Mouse (Mus musculus): ENCODE results near the gene Glis1.

The Glis1 gene

DNA sequence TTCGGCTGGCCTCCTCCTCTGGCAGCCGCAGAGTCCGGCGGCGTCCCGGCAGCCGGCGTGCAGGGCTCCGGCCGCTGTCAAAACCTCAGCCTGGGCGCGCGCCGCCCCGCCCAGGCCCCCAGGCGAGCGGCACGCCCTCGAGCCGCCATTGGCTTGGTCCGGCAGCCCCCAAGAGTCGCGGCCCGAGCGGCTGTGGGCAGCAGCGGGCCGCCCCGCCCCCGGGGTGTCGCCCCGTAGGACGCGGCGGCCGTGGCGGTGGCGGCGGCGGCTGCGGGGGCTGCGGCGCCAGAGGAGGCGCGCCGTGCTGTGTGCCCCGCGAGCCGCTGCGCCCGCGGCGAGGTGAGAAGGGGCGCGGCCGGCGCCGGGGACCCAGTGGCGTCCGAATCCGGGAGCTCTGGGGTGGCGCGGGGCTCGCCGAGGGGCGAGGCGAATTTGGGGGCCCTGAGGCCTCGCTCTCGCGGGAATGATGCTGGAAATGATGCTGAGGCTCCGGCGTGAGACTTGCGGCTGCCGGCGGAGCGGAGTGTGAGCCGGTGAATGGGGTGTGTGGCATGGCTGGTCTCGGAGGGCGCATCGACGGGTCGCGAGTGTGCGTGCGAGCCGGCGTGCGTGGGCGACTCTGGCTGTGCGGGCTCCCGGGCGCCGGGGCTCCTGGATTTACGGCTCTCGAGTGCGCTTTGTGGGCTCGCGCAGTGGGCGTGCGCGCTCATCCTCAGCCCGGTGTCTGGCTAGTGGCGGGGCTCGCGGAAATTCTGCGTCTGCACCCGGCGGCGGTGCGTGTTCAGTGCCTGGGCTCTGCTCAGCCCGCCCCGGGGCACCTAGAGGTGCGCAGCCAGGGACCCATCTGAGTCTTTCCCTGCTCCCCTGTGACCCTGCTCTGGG, at the start of gene Glis1:
Gene Glis1, plus strand, starts transcription at position 236 of the 882 bp plus-strand sequence.
- DNase-seq = no peak

DNA sequence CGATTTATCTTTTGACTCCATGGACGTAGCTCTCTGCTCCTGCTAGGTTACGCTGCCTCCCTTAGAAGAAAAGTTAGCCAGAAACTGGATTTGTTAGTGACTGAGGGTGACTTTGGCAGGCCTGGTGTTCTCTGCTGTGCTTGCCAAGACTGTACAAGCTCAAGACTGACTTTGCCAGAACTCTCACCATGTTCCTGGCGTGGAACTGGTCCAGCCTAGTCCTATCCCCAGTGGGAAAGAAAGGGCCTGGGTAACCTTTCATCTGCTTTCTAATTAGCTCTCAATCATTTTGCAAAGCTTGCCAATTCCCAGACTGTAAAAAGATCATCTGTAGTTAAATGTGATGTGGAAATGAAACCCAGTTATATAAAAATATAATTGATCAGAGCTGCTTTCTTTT, 47.4 kb upstream of the Glis1 start:
- peak; percentile 21 for DNase-seq

DNA sequence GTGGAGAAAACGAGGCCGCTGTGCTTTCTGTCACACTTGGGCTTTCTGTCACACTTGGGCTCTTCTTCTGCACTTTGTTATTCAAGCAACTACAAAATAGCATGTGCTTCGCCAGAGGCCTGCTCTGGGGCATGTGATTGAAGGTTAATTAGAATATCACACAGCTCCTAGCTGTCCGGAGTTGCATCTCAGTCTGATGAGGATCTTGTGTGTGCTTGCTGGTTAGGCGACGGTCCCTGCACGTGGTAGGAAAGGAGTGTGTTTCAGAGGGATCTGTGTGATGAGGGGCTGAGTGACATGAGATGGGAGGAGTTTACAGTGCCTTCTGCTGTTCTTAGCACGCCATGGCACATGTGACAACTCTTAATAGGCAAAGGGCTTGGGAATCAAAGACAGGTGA, 46.9 kb upstream of the Glis1 start:
- no peak for DNase-seq

DNA sequence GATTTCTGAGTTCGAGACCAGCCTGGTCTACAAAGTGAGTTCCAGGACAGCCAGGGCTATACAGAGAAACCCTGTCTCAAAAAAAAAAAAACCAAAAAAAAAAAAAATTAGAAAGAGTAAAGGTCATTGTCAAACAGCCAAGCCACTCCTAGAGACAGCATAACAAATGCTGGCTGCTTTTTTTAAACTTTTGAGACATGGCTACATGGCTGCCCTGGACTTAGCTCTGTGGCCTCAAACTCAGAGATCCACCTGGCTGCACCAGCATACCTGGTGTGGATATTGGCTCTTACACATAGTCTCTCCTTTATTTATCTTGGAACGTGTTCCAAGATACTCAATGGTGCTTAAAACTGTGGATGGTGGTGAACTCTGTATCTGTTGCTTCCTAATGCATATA, 46.1 kb upstream of the Glis1 start:
- DNase-seq = no peak

DNA sequence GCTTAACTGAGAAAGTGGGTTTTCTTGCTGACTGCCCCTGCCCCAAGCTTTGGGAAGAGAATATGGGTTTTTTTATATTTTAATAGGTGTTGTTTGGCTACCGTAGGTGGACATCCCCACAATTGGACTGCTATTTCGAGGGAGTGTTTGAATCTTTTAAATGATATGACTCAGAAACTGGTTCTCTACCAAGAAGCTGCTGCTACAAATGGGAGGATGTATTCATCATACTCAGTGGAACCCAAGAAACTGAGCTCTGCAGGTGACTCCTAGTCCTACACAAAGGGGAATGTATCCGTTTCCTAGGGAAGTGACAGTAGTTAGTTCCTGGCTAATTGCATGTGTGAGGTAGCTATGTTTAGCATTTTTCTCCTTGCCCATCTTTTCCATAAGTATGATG, 45.0 kb upstream of the Glis1 start:
- DNase-seq = no peak

DNA sequence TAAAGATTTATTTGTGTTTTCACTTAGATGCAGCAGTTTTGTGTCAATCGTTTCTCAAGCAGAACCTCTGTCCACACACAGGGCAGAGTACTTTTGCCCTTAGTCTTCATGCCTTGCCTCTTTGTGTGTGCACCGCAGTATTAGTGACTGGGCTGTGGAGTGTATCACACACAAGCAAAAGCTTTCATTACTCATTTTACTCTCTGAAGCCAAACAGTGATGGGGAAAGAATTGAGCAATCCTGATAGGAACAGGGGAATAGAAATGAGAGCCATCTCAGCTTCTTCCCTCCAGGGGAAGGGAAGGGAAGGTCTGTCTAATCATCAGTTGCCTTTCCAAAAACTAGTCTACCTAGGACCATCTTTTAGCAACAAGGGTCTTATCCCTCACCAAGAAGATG, 40.6 kb upstream of the Glis1 start:
- DNase-seq = no peak

DNA sequence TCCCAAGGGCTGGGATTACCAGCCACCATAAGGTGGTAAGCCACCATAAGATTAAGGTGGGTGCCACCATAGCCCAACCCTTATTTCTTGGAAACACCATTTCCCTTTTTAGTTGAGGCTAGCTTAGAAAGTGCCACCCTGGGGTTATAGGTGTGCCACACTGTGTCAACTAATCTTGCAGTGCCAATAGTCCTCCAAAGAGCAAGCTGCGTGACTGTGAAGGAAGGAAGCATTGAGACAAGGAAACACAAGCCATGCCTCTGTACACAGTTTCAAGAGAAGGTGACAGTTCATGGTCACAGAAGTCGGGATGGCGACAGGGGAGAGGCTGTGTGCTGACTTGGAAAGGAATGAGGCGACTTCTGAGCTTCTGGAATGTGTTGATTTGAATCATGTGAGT, 14.2 kb upstream of the Glis1 start:
- no peak for DNase-seq

DNA sequence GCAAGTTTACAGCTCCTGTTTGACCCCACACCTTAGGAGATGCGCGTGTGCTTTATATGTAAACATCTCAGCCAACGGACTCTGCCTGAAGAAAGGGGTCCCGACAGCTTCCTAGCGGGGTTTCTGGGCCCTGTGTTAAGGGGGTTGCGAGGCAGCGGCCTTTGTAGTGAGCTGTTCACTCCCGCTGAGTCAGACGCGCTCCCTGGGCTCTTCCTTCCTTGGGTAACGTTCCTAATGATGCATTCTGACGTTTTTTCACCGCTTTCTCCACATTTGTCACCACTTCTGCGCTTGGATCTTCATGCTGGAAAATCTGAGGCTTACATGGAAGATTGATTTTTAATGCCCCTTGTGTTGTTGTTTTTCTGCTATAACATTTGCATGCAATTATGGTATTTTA, 12.7 kb upstream of the Glis1 start:
- DNase-seq = no peak

DNA sequence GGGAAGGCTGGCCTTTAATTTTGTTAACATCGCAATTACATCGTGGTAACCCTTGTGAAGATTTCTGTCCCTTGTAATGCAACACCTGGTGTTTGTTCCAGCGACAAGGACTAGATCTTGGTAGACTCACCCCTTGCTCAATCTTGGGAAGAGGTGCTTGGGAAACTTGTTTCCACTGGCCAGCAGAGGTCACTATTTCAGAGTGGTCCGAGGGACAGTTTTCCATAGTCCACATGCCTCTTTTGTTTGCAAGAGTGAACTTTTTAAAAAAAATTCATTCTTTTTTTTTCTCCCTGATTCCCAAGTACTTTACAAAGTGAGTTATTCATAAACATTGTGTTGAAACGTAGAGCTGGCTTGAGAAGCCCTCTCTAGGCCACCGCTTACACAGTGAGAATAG, 12.2 kb upstream of the Glis1 start:
- peak; percentile 22 for DNase-seq

DNA sequence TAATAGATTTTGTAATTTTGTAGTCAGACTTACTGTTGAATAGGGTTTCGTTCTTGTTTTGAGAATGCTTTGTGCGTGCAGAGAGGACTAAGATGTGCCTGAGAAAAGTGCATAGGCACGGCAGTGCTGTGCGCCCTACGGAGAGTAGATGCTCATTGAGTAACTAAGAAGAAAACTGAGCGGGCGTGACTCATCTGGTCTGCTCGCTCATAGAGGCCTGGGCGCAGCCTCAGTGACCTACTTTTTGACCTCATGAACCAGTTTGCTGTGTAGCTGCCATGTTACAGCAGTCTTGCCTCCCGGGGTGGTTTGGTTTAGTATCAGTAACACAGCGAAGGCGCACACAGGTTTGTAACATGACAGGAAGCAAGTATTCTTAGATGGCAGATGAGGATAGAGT, 8.8 kb upstream of the Glis1 start:
- DNase-seq = no peak

DNA sequence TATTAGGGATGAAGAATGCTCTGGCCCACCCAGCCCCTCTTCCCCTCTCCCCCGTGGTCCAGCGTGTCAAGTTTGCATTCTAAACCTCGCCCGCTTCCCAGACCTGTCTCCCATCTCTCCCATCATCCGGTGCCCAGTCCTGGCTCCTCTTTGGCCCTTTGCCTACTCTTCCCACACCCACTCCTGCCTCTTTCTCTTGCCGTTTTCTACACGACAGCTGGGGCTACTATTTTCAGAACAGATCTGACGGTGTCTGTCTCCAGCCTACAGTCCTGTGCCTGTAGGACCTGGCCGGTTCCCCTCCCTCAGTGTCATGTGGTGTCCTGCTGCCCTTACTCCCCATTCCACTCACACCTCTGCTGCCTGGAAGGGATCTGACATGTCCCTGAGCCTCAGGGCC, 7.8 kb upstream of the Glis1 start:
- DNase-seq = no peak

DNA sequence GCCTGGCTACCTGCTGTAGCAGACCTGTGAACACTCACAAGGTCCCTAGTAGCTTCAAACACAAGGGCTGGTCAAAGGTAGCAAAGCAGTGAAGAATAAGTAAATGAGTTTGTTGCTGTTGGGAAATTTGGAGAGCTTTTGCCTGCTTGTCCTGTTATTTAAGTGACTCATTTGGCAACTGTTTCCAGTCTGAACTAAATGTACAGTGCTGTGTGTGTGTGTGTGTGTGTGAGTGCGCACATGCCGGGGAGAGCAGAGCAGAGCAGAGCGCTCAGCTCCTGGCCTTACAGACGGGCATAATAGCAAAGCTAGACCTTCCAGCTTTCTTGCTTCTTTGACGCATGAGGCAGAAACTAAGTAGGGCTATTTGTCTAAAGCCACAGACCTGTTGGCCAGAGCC, 1.7 kb upstream of the Glis1 start:
- DNase-seq = no peak

DNA sequence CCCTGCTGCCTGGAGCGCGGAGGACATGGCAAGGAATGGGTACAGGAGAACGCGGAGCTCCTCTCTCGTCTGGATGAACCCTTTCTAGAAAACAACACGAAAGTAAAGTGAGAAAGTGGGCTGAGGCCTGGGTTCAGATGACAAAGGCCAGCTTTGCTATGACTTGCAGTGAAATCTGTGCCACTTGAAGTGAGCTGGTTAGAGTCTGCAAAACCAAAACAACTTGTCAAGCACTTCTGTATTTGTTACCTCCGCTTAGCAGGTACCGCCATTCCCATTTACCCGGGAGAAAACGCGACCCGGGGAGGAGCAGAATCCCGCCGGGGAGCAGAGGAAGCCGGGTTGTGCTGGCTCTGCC, 414 bp upstream of the Glis1 start:
- DNase-seq = no peak

DNA sequence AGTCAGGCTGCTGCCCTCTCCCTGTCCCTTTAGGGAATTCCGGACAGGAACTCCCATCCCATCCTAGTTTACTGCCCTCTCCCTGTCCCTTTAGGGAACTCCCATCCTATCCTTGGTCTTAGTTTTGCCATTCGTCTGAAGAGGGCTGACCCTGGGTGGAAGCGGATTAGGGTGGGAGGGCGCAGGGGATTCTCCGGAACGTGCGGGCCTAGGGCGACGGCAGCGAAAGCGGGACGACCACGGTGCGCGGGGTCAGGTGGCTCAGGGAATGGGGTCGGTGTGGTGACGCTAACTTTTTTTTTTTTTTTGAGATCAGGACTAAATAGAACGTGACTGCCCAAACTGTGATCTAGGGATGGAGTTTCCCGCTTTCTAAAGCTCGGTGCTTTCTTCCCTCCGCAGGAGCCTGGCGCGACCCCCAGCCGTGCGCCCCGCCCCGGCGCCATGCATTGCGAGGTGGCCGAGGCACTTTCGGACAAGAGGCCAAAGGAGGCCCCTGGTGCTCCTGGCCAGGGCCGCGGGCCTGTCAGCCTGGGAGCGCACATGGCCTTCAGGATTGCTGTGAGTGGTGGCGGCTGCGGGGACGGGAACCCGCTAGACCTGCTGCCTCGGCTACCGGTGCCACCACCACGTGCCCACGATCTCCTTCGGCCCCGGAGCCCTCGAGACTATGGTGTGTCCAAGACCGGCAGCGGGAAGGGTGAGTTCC, 1.0 kb downstream of the Glis1 start:
- no peak for DNase-seq

DNA sequence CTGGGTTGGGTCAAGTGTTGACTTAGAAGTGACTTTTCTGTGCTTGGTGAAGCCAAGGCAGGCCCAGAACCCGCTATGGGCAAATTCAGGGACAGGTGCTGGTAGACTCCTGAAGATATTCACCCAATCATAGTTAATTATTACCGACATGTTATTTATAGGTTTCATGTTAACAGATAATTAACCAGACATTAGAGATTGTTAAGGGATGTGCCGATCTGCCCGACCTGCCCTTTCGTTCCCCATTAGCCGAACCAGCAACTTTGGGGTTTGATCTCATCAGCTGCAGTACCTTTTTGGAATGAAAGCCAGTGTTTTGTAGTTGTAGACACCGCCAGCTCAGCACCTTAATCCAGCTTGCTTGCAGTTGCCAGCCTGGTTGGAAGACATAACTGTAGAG, 2.1 kb downstream of the Glis1 start:
- no peak for DNase-seq

DNA sequence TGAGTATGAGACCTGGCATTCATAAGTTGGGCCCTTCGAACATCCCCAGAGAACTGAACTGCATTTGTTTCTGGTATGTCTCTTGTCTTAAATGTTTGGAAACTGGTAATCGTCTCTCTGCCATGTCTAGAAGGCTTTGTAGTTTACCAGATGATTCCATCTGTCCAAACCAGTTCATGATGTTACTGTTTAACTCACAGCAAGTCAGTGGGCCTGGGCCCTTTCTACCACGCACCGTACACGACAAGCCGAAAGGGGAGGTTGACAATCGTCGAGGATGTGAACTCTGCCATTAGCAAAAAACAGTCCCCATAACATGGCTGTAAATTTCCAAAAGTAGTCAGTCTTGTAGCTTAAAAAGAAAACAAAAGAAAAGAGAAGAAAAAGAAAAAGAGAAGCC, 4.3 kb downstream of the Glis1 start:
- no peak for DNase-seq

DNA sequence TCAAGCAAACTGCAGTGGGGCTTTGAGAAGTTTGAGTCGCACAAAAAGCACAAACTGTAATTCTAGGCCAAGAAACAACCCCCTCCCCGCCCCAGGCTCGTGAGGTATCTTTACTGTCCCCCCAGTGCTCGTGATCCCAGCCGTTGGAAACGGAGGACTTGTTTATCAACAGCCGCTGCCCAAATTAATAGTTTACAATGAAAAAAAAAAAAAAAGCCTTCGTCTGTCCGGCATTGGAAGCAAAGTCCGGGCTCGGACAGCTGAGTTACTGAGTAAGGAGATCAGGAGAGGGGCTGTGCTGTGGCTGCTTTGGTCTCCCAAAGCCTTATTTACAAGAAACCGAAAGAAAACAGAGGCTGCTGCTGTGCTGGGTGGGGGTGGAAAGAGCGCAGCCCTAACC, 5.9 kb downstream of the Glis1 start:
- DNase-seq = no peak

DNA sequence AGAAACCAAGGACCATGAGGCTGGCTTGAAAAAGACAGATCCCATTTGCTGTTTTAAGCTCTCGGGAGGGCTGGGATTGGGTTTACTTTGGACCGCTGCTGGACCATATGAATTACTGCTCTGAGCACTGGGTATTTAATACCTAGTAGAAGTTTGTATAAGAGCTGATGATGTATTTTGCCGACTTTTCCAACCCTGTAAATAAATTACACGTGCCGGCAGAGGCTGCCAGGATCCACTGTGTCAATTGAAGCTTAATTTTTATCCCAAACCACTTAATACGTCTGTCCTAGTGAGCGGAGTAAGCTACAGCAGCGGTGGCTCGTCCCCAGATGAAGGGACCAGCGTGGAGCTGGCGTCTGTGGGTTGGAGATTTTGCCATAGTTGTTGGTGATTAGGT, 7.9 kb downstream of the Glis1 start:
- no peak for DNase-seq

DNA sequence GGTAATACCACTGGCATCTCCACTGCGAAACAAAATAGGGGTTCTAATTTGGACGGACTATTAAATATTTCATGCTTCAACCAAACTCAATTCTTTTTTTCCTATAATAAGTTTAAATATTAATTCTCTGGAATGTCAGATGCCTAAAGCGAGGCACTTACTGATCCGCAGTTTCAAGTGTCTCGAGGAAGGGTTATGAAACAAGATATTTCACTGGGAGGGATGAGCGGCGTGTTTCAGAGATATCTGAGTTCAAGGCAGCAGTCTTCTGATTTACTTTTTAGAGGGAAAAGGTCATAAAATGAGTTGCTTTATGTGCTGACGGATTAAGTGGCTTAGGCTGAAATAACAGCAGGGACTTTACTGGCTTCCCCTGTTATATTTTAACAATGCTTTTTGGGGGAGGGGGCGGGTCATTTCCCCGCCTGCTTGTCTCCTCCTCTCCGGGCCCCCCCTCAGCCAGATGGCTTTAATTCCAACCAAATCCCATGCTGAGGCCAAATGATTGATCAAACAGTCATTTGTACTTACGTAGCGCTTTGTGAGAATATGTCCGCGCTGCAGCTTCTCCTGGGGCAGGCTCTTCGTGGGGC, 8.6 kb downstream of the Glis1 start:
- no peak for DNase-seq

DNA sequence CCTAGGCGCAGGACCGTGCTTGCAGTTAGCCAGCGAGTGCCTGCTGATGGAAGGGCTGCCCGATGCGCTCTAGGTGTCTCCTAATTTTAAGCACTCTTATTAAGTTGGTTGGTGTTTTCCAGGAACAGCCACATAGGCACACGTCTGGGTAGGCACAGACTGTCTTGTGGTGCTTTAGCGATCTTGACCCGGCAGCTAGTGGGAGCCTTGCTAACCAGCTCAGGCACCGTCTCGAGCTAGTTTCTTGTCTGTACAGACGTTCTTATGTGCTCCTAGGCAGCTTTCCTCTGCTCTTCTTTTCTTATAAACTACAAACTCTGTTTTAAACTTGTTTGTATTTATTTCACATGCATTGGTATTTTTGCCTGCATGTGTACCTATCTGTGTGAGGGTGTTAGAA, 9.2 kb downstream of the Glis1 start:
- DNase-seq = no peak

DNA sequence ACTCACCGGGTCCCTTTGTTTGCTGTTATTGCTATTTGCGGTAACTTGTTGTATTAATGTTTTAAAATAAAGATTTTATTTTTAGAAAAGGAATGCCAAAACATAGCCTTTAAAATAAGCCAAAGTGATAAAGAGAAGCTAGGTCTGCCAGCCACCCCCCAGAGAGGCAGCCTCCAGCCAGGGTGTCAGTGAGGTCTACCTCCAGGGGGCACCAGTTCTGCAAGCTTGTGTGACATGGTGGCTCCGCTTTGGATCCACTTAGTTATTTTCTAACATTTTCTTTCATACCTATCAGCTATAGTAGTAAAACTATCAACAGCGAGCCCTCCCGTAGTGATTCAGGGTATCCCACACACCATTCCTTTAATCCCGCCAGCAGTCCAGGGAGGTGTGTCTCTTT, 14.1 kb downstream of the Glis1 start:
- no peak for DNase-seq

DNA sequence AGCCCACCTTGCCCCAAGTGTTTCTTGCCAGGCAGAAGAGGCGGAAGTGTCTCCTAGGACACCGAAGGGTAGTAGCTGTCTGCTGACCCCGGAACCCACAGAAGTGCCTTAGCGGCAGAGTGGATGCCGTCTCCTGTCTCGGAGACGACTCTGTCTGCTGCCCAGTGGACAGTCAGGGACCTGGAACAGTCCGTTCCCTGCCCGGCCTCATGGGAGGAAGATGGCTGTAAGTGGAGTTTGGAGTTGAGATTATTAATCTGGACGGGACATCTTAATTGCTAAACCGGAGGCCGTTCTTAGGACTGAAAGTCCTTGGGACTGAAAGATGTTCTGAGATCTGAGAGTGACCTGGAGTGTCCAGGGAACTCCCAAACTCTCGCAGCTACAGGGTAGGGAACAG, 15.1 kb downstream of the Glis1 start:
- DNase-seq = no peak

DNA sequence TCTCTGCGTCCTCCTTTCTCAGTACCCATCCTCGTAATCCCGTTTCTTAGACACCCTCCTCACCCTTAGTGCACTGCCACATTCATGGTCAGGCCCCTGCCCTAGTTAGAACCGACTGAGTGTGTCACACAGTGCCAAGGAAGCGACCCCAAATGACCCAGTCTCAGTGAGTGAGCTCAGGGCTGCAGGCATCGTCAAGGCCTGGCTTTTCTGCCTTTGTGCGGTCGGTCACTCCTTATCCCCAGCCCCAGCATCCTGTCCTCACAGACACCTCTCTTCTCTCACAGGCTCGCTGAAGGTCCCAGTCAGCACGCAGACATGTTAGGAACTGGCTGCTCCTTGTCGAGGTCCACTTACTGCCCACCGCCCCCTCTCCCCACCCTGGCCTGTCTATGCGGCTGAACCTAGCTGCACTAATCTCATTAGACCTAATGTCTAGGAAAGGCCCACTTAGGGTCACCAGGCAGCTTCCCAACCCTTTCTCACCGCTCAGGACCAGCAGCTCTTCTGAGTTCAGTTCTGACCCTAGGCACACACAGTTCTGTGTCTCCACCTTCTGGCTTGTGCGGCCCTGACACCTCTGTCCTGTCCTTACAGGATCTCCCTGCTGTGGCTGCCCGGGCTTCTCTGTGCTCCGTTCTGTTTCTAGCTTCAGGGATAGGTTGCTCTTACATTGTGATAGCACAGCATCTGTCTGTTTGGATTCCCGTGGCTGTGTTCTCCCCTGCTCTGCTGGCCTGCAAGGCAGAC, 18.1 kb downstream of the Glis1 start:
- DNase-seq = no peak

Measured in cerebellum, adult 8-10 months (tissue).